Mouse (Mus musculus) midbrain, embryonic 11.5 days (tissue): Measurements from ENCODE around the gene Cd47. TPM values are rescaled to one million over a fixed set of nuclear protein-coding genes. Genes with fewer than 3 reads are reported as not detected.
A peak's percentile ranks its signal among the peaks of the same experiment; 100 is the strongest.

Experiments
- ATAC-seq: fragments of 200-750 bp; cut with Nextera tagmentation; 2 replicates; pipeline ENCODE4 v1.8.0; 2017; ENCODE audit warnings: moderate TSS enrichment, moderate library complexity; ENCODE audit not compliant: low FRiP score
- DNase-seq: peaks from one replicate; pipeline ENCODE4 v3.0.0; 2015; ENCODE audit warnings: low spot score; ENCODE audit errors: missing footprints
- H3K27ac ChIP-seq: fragments of 300-500 bp; sonication (generic); 2 replicates; pipeline ENCODE4 v1.5.1; 2014; ENCODE audit warnings: low read depth, low read length
- H3K27me3 ChIP-seq: fragments of 300-500 bp; sonication (generic); 2 replicates; pipeline ENCODE4 v1.6.1; 2014; ENCODE audit warnings: mild to moderate bottlenecking, low read length, moderate library complexity, mixed read lengths; ENCODE audit not compliant: control insufficient read depth, insufficient read depth
- H3K36me3 ChIP-seq: fragments of 300-500 bp; sonication (generic); 2 replicates; pipeline ENCODE4 v1.6.1; 2014; ENCODE audit warnings: mild to moderate bottlenecking, low read length, moderate library complexity, mixed read lengths; ENCODE audit not compliant: control insufficient read depth, insufficient read depth
- H3K4me1 ChIP-seq: fragments of 300-500 bp; sonication (generic); 2 replicates; pipeline ENCODE4 v1.6.1; 2014; ENCODE audit warnings: low read length; ENCODE audit not compliant: control insufficient read depth, insufficient read depth
- H3K4me2 ChIP-seq: fragments of 300-500 bp; sonication (generic); 2 replicates; pipeline ENCODE4 v1.6.1; 2014; ENCODE audit warnings: mild to moderate bottlenecking, moderate library complexity
- H3K4me3 ChIP-seq: fragments of 300-500 bp; sonication (generic); 2 replicates; pipeline ENCODE4 v1.5.1; 2014; ENCODE audit warnings: low read depth, low read length
- H3K9ac ChIP-seq: fragments of 300-500 bp; sonication (generic); 2 replicates; pipeline ENCODE4 v1.6.1; 2014; ENCODE audit warnings: low read length
- H3K9me3 ChIP-seq: fragments of 300-500 bp; sonication (generic); 2 replicates; pipeline ENCODE4 v1.6.1; 2016; ENCODE audit warnings: low read length; ENCODE audit not compliant: control insufficient read depth
- WGBS: fragments of 180-500 bp; shearing (Covaris S2); extraction: QIAGEN DNeasy Blood & Tissue Kit; methylation state at CpG from one replicate; pipeline ENCODE4 v1.1.7; 2014; 5-methylcytosine and 5-hydroxymethylcytosine counted together
- polyA plus RNA-seq: library from polyadenylated mRNA; unstranded; fragments of >200 nt; fragmentation: Nextera tagmentation; extraction: Ambion mirVana; gene quantifications from 2 replicates; pipeline ENCODE4 v1.2.1, GENCODE M21; 2014

The Cd47 gene
- polyA plus RNA-seq, 1 experiment from 2014 or later, result 57.8 TPM

DNA sequence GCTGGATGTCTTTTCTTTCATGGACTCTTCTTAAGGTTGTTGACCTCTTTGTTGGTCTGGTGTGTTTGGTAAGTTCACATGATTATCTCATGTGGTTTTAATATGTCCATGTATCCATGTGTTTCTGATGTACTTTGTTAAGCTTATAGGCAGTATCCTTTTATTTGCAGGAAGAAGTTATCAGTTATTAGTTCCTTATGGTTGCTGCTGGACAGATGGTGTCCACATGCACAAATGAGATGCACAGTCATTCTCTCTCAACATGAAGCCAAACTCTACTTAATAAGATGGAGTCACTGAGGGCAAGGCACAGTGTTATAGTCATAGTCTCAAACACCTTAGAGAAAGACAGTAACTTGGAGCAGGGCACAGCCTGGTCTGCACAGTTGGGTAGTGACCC, 140.1 kb downstream of the Cd47 start:
- H3K4me3 ChIP-seq, result no peak overlapping the region
- DNase-seq, result no peak

DNA sequence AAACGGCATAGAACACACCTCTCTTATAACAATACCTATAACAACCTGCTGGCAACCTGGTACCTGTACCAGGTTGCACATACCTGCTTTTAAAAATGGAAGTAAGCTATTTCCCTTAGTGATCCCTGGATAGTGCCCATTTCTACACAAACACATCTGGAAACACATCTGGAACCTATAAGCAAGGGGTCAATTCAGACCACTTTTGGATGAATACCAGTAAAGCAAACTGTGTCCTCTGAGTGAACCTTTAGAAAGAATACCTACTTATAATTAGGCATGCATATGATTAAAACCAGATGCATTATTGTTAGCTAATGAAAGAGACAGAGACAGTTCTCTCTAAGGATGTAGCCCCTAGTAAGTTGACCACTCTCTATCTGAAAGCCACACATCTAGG, 140.7 kb downstream of the Cd47 start:
- Histone ChIP-seq H3K4me2 (no peak overlapping the region), H3K36me3 (no peaks in the 10 kb centered on the region), H3K9ac (no peak overlapping the region), H3K4me1 (peaks cover 3% of the 10 kb centered on the region; the same call in 1 of the 2 replicates), H3K27me3 (no peaks in the 10 kb centered on the region), H3K27ac (no peak overlapping the region), H3K4me3 (no peak overlapping the region), H3K9me3 (no peaks in the 10 kb centered on the region)
- DNase-seq, result no peak
- WGBS, result 88% methylated on average over 1 of the region's 1 CpGs
- ATAC-seq, result no peak

More for the DNA sequence above, 140.1 kb downstream of the Cd47 start:
- no peaks in the 10 kb centered on the region for H3K9me3 ChIP-seq
- H3K9ac ChIP-seq, result no peak overlapping the region
- H3K36me3 ChIP-seq, result no peaks in the 10 kb centered on the region
- no peak overlapping the region for H3K4me2 ChIP-seq
- peaks cover 3% of the 10 kb centered on the region; the same call in 1 of the 2 replicates for H3K4me1 ChIP-seq
- ATAC-seq, result no peak
- no peak overlapping the region for H3K27ac ChIP-seq
- H3K27me3 ChIP-seq, result no peaks in the 10 kb centered on the region

DNA sequence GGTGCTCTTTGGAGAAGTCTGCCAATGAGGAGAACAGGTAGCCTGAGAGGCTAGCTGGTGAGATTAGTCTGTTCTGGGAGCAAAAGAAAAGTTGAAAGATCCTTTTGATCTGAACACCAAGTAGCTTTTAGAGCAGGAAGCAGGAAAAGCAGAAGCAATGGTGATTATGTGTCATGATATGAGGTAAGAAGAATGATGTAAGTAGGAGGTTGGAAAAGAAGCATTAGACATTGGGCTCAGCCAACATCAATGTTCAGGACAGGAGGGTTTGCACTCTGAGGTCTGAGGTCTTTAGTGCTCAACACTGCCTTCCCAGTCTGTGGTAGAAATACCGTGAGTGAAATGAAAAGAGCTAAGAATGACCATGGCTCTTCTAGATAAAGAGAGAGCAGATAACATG, 143.4 kb downstream of the Cd47 start:
- H3K4me2 ChIP-seq, result no peak overlapping the region
- no peaks in the 10 kb centered on the region for H3K9me3 ChIP-seq
- H3K4me1 ChIP-seq, result no peaks in the 10 kb centered on the region
- no peak overlapping the region for H3K9ac ChIP-seq
- 93% methylated on average over 1 of the region's 1 CpGs for WGBS
- no peaks in the 10 kb centered on the region for H3K27me3 ChIP-seq
- H3K36me3 ChIP-seq, result no peaks in the 10 kb centered on the region
- no peak overlapping the region for H3K4me3 ChIP-seq
- DNase-seq (no peak), ATAC-seq (no peak)
- no peak overlapping the region for H3K27ac ChIP-seq

DNA sequence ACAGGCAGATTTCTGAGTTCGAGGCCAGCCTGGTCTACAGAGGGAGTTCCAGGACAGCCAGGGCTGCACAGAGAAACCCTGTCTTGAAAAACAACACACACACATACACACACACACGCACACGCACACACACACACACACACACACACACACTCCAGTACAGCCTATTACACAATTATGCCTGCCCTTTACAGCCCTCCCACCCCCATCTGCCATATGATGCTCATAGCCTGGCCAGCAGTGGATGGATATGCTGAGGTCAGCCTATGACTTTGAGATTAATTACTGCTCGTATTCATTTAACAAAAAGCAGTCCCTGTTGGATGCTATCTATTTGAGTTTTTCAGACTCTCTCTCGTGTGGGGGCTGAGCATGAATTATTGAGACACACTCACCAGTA, 144.8 kb downstream of the Cd47 start:
- H3K4me2 ChIP-seq, result no peak overlapping the region
- DNase-seq (no peak), ATAC-seq (no peak)
- no peaks in the 10 kb centered on the region for H3K4me1 ChIP-seq
- H3K27ac ChIP-seq, result no peak overlapping the region
- 81% methylated on average over 5 of the region's 5 CpGs for WGBS
- H3K27me3 ChIP-seq, result no peaks in the 10 kb centered on the region
- no peak overlapping the region for H3K9ac ChIP-seq
- no peaks in the 10 kb centered on the region for H3K36me3 ChIP-seq
- H3K4me3 ChIP-seq, result no peak overlapping the region
- H3K9me3 ChIP-seq, result no peaks in the 10 kb centered on the region

DNA sequence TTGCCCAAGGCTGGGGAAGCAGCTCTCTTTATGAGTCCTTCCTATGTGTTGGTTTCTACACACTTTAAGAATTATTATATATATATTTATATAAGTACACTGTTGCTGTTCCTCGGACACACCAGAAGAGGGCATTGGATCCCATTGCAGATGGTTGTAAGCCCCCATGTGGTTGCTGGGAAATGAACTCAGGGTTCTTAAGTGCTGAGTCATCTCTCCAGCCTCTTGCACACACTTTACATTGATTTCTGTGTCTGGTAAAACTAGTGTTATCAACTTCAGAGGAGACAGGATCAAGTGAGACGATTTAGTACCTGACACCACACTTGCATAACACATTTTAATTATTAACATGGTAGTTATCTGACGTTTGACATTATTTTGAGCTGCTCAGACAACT, 146.7 kb downstream of the Cd47 start:
- Histone ChIP-seq H3K27me3 (no peaks in the 10 kb centered on the region), H3K9ac (no peak overlapping the region), H3K36me3 (no peaks in the 10 kb centered on the region), H3K4me3 (no peak overlapping the region), H3K27ac (no peak overlapping the region), H3K4me2 (no peak overlapping the region), H3K4me1 (no peaks in the 10 kb centered on the region), H3K9me3 (no peaks in the 10 kb centered on the region)
- ATAC-seq, result no peak
- no peak for DNase-seq
- WGBS, result 83% methylated on average over 3 of the region's 3 CpGs

DNA sequence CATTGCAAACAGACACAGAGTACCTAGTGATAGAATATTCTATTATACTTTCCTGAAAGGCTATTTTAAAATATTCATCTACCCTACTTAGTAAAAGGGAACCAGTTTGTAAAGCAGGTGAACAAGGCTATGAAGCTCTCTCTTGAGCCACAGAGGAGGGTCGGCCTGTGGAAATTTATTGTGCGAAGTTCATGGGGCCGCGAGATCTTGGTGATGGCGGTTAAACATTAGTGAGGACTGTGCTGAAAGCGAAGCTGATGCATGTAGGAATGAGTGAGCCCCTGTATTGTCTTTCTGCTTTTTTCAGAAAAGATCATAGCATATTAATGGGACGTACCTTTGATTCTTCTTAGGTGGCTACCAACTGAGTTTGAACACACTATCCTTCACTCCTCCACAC, 147.3 kb downstream of the Cd47 start:
- Histone ChIP-seq H3K27me3 (no peaks in the 10 kb centered on the region), H3K4me3 (no peak overlapping the region), H3K36me3 (no peaks in the 10 kb centered on the region), H3K4me2 (no peak overlapping the region), H3K4me1 (no peaks in the 10 kb centered on the region), H3K27ac (no peak overlapping the region), H3K9ac (no peak overlapping the region), H3K9me3 (no peaks in the 10 kb centered on the region)
- 96% methylated on average over 7 of the region's 7 CpGs for WGBS
- ATAC-seq (no peak), DNase-seq (no peak)

DNA sequence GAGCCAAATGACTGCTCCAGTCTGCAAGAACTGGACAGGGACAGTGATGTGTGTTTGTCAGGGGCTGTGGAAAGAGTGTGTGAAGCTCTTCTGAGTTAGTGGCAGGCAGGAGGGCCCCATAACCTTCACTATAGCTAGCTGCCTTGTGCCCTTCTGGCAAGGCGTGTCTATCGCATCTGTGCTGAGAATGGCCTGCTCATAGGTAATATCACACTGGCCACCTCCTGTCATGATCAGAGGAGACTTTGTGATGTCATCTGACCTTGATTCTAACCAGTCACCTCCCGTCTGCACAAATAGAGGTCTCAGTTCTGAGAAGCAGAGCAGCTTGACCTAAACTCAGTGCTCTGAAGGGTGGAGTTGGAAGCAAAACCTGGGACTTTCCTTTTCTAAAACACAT, 148.0 kb downstream of the Cd47 start:
- Histone ChIP-seq H3K9me3 (no peaks in the 10 kb centered on the region), H3K4me1 (no peaks in the 10 kb centered on the region), H3K27me3 (no peaks in the 10 kb centered on the region), H3K36me3 (no peaks in the 10 kb centered on the region), H3K4me2 (no peak overlapping the region), H3K9ac (no peak overlapping the region), H3K4me3 (no peak overlapping the region), H3K27ac (no peak overlapping the region)
- DNase-seq (no peak), ATAC-seq (no peak)
- 95% methylated on average over 3 of the region's 3 CpGs for WGBS

DNA sequence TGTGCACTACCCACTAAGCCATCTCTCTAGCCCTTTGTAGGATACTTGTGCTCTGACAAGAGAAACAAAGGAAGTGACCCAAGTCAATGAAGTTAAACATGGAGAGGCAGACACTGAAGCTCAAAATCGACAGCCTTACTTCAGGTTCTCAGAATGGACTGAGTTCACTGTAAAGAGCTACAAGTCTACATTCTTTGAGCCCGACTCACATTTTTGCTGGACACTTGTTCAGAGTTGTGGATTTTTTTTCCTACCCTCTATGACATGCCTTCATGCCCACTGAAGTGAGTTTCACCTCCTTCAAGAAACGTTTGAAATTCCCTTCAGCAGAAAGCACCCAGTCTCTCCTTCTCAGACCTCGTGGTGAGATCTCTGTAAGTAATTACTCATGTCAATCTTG, 148.9 kb downstream of the Cd47 start:
- ATAC-seq, result no peak
- H3K36me3 ChIP-seq, result no peaks in the 10 kb centered on the region
- WGBS, result 73% methylated on average over 4 of the region's 4 CpGs
- no peak overlapping the region for H3K27ac ChIP-seq
- H3K4me3 ChIP-seq, result no peak overlapping the region
- H3K4me2 ChIP-seq, result no peak overlapping the region
- no peaks in the 10 kb centered on the region for H3K4me1 ChIP-seq
- no peaks in the 10 kb centered on the region for H3K27me3 ChIP-seq
- DNase-seq, result no peak
- H3K9me3 ChIP-seq, result no peaks in the 10 kb centered on the region
- no peak overlapping the region for H3K9ac ChIP-seq

DNA sequence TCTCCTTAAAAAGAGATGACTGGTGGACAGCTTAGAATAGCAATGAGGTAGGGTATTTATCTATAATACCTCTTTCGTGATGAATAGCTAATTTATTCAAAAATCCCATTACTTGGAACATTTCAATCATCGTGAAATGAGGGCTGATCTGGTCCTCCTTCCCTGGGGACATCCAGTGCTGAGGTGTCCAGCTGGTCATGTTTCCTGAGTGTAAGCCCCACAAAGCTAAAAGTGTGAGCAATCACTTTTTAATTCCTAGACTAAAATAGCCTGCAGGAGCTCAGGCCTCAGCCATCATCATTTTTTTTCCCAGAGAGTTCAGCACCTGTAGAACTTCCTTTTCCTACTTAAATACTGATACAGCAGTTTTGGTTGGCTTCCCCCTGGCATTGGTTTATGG, 150.0 kb downstream of the Cd47 start:
- Histone ChIP-seq H3K4me3 (no peak overlapping the region), H3K9ac (no peak overlapping the region), H3K36me3 (no peaks in the 10 kb centered on the region), H3K9me3 (no peaks in the 10 kb centered on the region), H3K27me3 (no peaks in the 10 kb centered on the region), H3K4me1 (no peaks in the 10 kb centered on the region), H3K4me2 (no peak overlapping the region), H3K27ac (no peak overlapping the region)
- ATAC-seq (0 out of 2 replicates have a peak, but pooled peaks have one; percentile 62), DNase-seq (no peak)
- WGBS, result 54% methylated on average over 2 of the region's 2 CpGs

DNA sequence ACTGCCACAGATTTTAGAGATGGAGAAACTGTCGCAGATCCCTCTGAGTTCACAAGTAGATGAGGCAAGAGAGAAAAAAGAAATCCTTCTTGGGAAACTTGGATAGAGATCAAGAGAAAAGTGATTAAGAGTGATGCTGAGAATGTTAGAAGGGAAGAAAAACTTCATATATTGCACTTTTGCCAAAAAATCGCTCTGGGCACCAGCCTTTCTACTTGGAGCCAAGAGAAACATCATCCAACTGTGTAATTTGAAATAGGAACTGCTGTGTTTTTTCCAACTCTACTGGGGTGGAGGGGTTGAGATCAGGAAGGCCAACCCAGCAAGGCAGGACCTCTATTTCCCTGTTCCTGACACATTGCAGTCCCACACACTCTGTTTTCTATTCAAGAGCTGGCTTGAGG, 151.0 kb downstream of the Cd47 start:
- DNase-seq (no peak), ATAC-seq (no peak)
- no peak overlapping the region for H3K9ac ChIP-seq
- no peak overlapping the region for H3K27ac ChIP-seq
- no peak overlapping the region for H3K4me2 ChIP-seq
- H3K36me3 ChIP-seq, result no peaks in the 10 kb centered on the region
- no peaks in the 10 kb centered on the region for H3K4me1 ChIP-seq
- 95% methylated on average over 2 of the region's 2 CpGs for WGBS
- no peak overlapping the region for H3K4me3 ChIP-seq
- no peaks in the 10 kb centered on the region for H3K9me3 ChIP-seq
- H3K27me3 ChIP-seq, result no peaks in the 10 kb centered on the region
